Mouse (Mus musculus) thymus, adult 2 months (tissue): ENCODE data around the gene Wdr90.

Experiments used
- CTCF ChIP-seq: fragments of 200-500 bp; IDR thresholded peaks from 2 replicates; pipeline ENCODE4 v1.5.1; 2012; ENCODE audit warnings: mild to moderate bottlenecking, control low read depth, low read length, moderate library complexity, borderline replicate concordance; ENCODE audit not compliant: control insufficient read depth, poor library complexity, insufficient read depth; ENCODE audit errors: extremely low read depth
- POLR2A ChIP-seq: fragments of 200-500 bp; IDR thresholded peaks from 2 replicates; pipeline ENCODE4 v1.6.1; 2012; ENCODE audit warnings: mild to moderate bottlenecking, low read length, control low read depth, moderate library complexity; ENCODE audit not compliant: control insufficient read depth, poor library complexity, insufficient read depth; ENCODE audit errors: extremely low read depth

GRCm38 (mm10) chr17:25860832-25861703, at the start of gene Wdr90:
- TF ChIP-seq POLR2A: peak; percentile 78
- peak; percentile 65; the same call in 1 of the 2 replicates for TF ChIP-seq CTCF
